In the genomic region with DNA sequence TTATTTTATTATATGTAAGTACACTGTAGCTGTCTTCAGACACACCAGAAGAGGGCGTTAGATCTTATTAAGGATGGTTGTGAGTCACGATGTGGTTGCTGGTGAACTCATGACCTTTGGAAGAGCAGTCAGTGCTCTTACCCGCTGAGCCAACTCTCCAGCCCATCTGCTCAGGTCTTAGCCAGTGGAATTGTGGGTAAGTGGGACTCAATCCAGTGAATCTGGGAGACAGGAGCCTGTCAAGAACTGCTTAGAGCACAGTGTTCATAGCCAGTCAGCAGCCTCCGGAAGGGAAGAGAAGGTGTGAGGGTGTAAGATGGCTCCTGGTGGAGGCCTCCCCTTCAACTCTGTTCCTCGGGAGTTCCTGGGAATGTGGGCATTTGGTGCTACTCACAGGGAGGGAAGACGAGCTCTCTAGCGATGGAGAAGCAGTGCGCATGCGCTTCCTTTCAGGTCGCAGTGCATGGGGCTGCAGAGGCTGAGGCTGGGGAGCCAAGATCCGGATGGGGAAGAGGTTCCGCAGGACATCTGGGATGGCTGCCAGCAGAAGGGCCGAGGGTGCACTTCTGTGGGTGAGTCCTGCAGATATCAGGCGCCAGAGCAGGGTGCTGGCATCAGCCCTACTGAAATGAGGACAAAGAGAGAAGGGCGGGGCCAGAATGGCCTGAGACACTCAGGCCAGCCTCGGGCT, we compare ENCODE assay signal across 9 mouse cellular contexts. TPM values are rescaled to one million over a fixed set of nuclear protein-coding genes. Genes with fewer than 3 reads are reported as not detected.
A peak's percentile ranks its signal among the peaks of the same experiment; 100 is the strongest.
DNase-seq lines count a peak whose midpoint lies in the region; ATAC-seq lines count a peak whose summit lies in the region.
"Had no signal": no experiment of that assay in that cellular context is flagged by ENCODE, and none has a peak within 500 bp of the region (broad histone marks: within the 10 kb centered on the region; RNA-seq: fewer than 3 reads in every experiment).

No protein-coding gene starts in this region.

- no peaks in the 10 kb centered on the region for H3K9me3 ChIP-seq in embryonic facial prominence, embryonic 10.5 days
- H3K9me3 ChIP-seq in hindbrain, embryonic 16.5 days (ENCODE audit: control insufficient read depth, low read length) = no peaks in the 10 kb centered on the region

- no peak for ATAC-seq in hindbrain, embryonic 16.5 days

- no peak overlapping the region for H3K4me2 ChIP-seq in hindbrain, embryonic 16.5 days (ENCODE audit: low read length)

- intact Hi-C loops in left cerebral cortex, postnatal 4 days (cut with DNase I) = no loop called here

- no peak overlapping the region for H3K4me3 ChIP-seq in embryonic facial prominence, embryonic 10.5 days
- no peak overlapping the region for H3K4me3 ChIP-seq in hindbrain, embryonic 16.5 days (ENCODE audit: low read length)

- no peaks in the 10 kb centered on the region for H3K27me3 ChIP-seq in embryonic facial prominence, embryonic 10.5 days (replicated peaks; ENCODE audit: low read depth, poor library complexity, severe bottlenecking)
- no peaks in the 10 kb centered on the region for H3K27me3 ChIP-seq in hindbrain, embryonic 16.5 days (replicated peaks; ENCODE audit: control insufficient read depth, insufficient read depth, low read length)

- WGBS in embryonic facial prominence, embryonic 10.5 days = 71% methylated on average over 16 of the region's 16 CpGs
- WGBS in hindbrain, embryonic 16.5 days = 58% methylated on average over 16 of the region's 16 CpGs

- no peak overlapping the region for H3K9ac ChIP-seq in hindbrain, embryonic 16.5 days (ENCODE audit: low read depth, low read length)

- H3K36me3 ChIP-seq in embryonic facial prominence, embryonic 10.5 days (replicated peaks) = no peaks in the 10 kb centered on the region
- H3K36me3 ChIP-seq in hindbrain, embryonic 16.5 days (ENCODE audit: control insufficient read depth, insufficient read depth, low read length) = no peaks in the 10 kb centered on the region

- DNase-seq in left cerebral cortex, postnatal 4 days = peak; percentile 59
- no peak for DNase-seq in left cerebral cortex, adult 8-10 months (ENCODE audit: low spot score in 2 of 2)
- peak; percentile 90 for DNase-seq in ZHBTc4 (ENCODE audit: low read depth, low spot score)
- peak; percentile 80 to 84 for DNase-seq in cerebellum, postnatal 10 days
- peak; percentile 30 to 59 for DNase-seq in kidney, postnatal 25 days
- DNase-seq in spleen, postnatal 4 days (ENCODE audit: low spot score in 2 of 2) = no peak
- DNase-seq in embryonic facial prominence, embryonic 10.5 days (ENCODE audit: low spot score) = no peak

- H3K4me1 ChIP-seq in embryonic facial prominence, embryonic 10.5 days = peaks cover 10% of the 10 kb centered on the region
- no peaks in the 10 kb centered on the region for H3K4me1 ChIP-seq in hindbrain, embryonic 16.5 days (ENCODE audit: control insufficient read depth, insufficient read depth, low read depth, low read length)

- no peak overlapping the region; the same call in 1 of the 2 replicates for H3K27ac ChIP-seq in embryonic facial prominence, embryonic 10.5 days (replicated peaks)
- H3K27ac ChIP-seq in hindbrain, embryonic 16.5 days (ENCODE audit: low read depth, low read length) = no peak overlapping the region

RNA-seq across cellular contexts. Expression of gene Pnpla5, which starts 8.3 kb away (rescaled TPM):
- total RNA-seq in left cerebral cortex, postnatal 4 days (2021) = not detected
- total RNA-seq in left cerebral cortex, adult 8-10 months (2022) = not detected
- not detected in 2 replicates for polyA plus RNA-seq in embryonic facial prominence, embryonic 10.5 days (2016; fragmentation: Nextera tagmentation; extraction: Ambion mirVana)
- polyA plus RNA-seq in hindbrain, embryonic 16.5 days (2015; fragmentation: Nextera tagmentation; extraction: Ambion mirVana) = not detected in 2 replicates
- total RNA-seq: hematopoietic stem cell, adult 5-6 weeks had no signal

RNA-seq across cellular contexts. Expression of gene Sult4a1, which starts 25.7 kb away (rescaled TPM):
- total RNA-seq in left cerebral cortex, postnatal 4 days (2021) = 100 to 1,000 TPM; 171 to 184 TPM
- total RNA-seq in left cerebral cortex, adult 8-10 months (2022) = 100 to 1,000 TPM; 393 to 440 (median 417) TPM
- 6.9 and 8.7 TPM in 2 replicates for polyA plus RNA-seq in embryonic facial prominence, embryonic 10.5 days (2016; fragmentation: Nextera tagmentation; extraction: Ambion mirVana)
- polyA plus RNA-seq in hindbrain, embryonic 16.5 days (2015; fragmentation: Nextera tagmentation; extraction: Ambion mirVana) = 138 and 143 TPM in 2 replicates
- total RNA-seq: hematopoietic stem cell, adult 5-6 weeks had no signal

RNA-seq across cellular contexts. Expression of gene Pnpla3, which starts 36.4 kb away (rescaled TPM):
- total RNA-seq in left cerebral cortex, postnatal 4 days (2021) = 10 to 100 TPM; 12.6 to 13.1 TPM
- total RNA-seq in left cerebral cortex, adult 8-10 months (2022) = 10 to 100 TPM in 3 of 4 experiments, 1 to 10 TPM in 1; 9.3 to 12.4 (median 12.2) TPM
- polyA plus RNA-seq in embryonic facial prominence, embryonic 10.5 days (2016; fragmentation: Nextera tagmentation; extraction: Ambion mirVana) = 0.89 and 1.5 TPM in 2 replicates
- polyA plus RNA-seq in hindbrain, embryonic 16.5 days (2015; fragmentation: Nextera tagmentation; extraction: Ambion mirVana) = 6.0 and 6.4 TPM in 2 replicates
- total RNA-seq: hematopoietic stem cell, adult 5-6 weeks had no signal

Comparison
In these comparisons a context has a peak if more than half of its experiments do, and no peak if none do; other contexts are left out.
1. DNase-seq: peak in left cerebral cortex, postnatal 4 days (single experiment), ZHBTc4 (single experiment), cerebellum, postnatal 10 days (2 of 2) and kidney, postnatal 25 days (2 of 2); none in left cerebral cortex, adult 8-10 months (0 of 2), spleen, postnatal 4 days (0 of 2) and embryonic facial prominence, embryonic 10.5 days (single experiment).